Mouse (Mus musculus): ENCODE measurements around the gene Armc5. TPM values are rescaled to one million over a fixed set of nuclear protein-coding genes. Genes with fewer than 3 reads are reported as not detected.
A peak's percentile ranks its signal among the peaks of the same experiment; 100 is the strongest.

The Armc5 gene
- polyA plus RNA-seq, 1 experiment from 2014 or later: 5.7 TPM

DNA sequence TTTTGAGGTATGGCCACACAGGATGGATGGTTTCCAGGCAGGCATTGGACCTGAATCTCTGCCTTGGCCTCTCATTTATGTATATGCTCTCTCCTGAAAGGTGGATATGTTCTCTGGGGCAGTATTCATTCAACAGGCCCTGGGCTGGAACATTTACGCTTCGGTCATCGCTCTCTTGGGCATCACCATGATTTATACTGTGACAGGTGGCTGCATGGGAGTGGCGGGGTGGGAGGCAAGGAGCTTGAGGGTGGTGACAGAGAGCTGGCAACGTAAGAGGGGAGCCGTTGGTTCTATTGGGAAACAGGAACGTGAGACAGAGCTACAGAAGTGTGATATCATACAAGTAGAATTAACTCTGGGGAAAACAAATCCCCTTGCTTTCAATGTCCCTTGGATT, 30.7 kb downstream of the Armc5 start:
- DNase-seq (ENCODE audit: low spot score) (no peak), ATAC-seq (no peak)
- no peaks in the 10 kb centered on the region for H3K9me3 ChIP-seq (replicated peaks; ENCODE audit: control insufficient read depth, low read length)
- no peak overlapping the region for H3K4me3 ChIP-seq (ENCODE audit: low read depth, low read length)
- peaks cover 15% of the 10 kb centered on the region for H3K36me3 ChIP-seq (ENCODE audit: control insufficient read depth, insufficient read depth, low read length)
- no peak overlapping the region for H3K27ac ChIP-seq (ENCODE audit: low read depth, low read length)
- no peak overlapping the region for H3K4me2 ChIP-seq (ENCODE audit: low read length)
- H3K9ac ChIP-seq (ENCODE audit: low read length): no peak overlapping the region
- H3K27me3 ChIP-seq (replicated peaks; ENCODE audit: control insufficient read depth, insufficient read depth, low read length): no peaks in the 10 kb centered on the region
- WGBS: 87% methylated on average over 7 of the region's 7 CpGs
- H3K4me1 ChIP-seq (ENCODE audit: control insufficient read depth, insufficient read depth, low read length): no peaks in the 10 kb centered on the region

DNA sequence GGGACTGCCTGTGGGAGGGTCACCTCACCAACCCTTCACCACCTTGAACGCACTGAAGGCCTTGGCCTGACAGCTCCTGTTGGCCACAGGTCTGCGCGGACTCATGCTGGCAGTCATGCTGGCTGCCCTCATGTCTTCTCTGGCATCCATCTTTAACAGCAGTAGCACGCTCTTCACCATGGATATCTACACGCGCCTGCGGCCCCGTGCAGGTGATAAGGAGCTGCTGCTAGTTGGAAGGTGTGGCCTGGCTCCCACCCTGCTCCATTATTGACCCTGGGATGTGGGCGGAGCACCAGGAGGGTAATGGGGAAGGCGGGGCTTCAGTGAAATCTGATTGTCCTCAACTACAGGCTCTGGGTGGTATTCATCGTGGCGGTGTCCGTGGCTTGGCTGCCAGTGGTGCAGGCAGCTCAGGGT, 33.3 kb downstream of the Armc5 start:
- ATAC-seq (no peak), DNase-seq (ENCODE audit: low spot score) (no peak)
- H3K4me3 ChIP-seq (ENCODE audit: low read depth, low read length): no peak overlapping the region
- H3K9ac ChIP-seq (ENCODE audit: low read length): no peak overlapping the region
- WGBS: 64% methylated on average over 13 of the region's 13 CpGs
- H3K27ac ChIP-seq (ENCODE audit: low read depth, low read length): no peak overlapping the region
- H3K27me3 ChIP-seq (replicated peaks; ENCODE audit: control insufficient read depth, insufficient read depth, low read length): no peaks in the 10 kb centered on the region
- H3K36me3 ChIP-seq (ENCODE audit: control insufficient read depth, insufficient read depth, low read length): peaks cover 26% of the 10 kb centered on the region
- H3K9me3 ChIP-seq (replicated peaks; ENCODE audit: control insufficient read depth, low read length): no peaks in the 10 kb centered on the region
- no peak overlapping the region for H3K4me2 ChIP-seq (ENCODE audit: low read length)
- no peaks in the 10 kb centered on the region for H3K4me1 ChIP-seq (ENCODE audit: control insufficient read depth, insufficient read depth, low read length)

DNA sequence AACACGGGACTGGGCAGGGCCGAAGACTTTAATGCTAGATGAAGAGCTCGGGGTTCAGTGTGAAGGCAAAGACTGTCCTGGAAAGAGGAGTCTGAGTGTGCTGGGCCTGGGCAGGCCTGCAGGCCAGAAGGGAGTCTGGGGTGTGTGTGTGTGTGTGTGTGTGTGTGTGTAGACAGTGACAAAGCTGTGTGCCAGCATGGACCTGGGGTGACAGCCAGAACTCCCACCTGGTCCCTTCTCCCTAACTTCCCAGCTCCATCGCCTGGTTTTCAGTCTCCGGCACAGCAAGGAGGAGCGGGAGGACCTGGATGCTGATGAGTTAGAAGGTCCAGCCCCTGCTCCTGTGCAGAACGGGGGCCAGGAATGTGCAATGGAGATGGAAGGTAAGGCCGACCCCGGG, 34.4 kb downstream of the Armc5 start:
- no peak for ATAC-seq
- H3K4me2 ChIP-seq (ENCODE audit: low read length): no peak overlapping the region
- H3K27me3 ChIP-seq (replicated peaks; ENCODE audit: control insufficient read depth, insufficient read depth, low read length): no peaks in the 10 kb centered on the region
- H3K9me3 ChIP-seq (replicated peaks; ENCODE audit: control insufficient read depth, low read length): no peaks in the 10 kb centered on the region
- no peak overlapping the region for H3K27ac ChIP-seq (ENCODE audit: low read depth, low read length)
- WGBS: 92% methylated on average over 9 of the region's 9 CpGs
- H3K36me3 ChIP-seq (ENCODE audit: control insufficient read depth, insufficient read depth, low read length): peaks cover 36% of the 10 kb centered on the region
- no peak for DNase-seq (ENCODE audit: low spot score)
- no peak overlapping the region for H3K9ac ChIP-seq (ENCODE audit: low read length)
- H3K4me3 ChIP-seq (ENCODE audit: low read depth, low read length): no peak overlapping the region
- H3K4me1 ChIP-seq (ENCODE audit: control insufficient read depth, insufficient read depth, low read length): no peaks in the 10 kb centered on the region

DNA sequence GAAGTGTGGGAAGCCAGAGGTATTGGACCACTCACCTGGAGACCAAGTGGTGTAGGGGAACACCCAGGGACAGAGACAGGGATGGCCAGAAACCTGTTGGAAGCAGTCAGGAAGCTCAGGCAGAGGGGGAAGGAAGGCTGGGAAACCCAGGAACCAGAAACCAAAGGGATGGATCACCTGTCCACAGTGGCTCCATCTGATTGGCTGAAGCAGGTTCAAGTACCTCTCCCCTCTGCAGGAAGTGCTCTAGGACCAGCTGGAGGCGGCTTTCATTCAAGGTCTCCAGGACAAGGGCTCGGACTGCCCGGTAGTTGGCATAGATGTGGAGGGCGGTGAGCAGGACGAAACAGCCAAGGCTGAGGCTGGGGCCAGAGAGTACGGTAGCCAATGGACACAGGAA, 38.9 kb downstream of the Armc5 start:
- WGBS: 93% methylated on average over 6 of the region's 6 CpGs
- no peaks in the 10 kb centered on the region for H3K4me1 ChIP-seq (ENCODE audit: control insufficient read depth, insufficient read depth, low read length)
- H3K27ac ChIP-seq (ENCODE audit: low read depth, low read length): no peak overlapping the region
- ATAC-seq (no peak), DNase-seq (ENCODE audit: low spot score) (no peak)
- no peaks in the 10 kb centered on the region for H3K27me3 ChIP-seq (replicated peaks; ENCODE audit: control insufficient read depth, insufficient read depth, low read length)
- H3K36me3 ChIP-seq (ENCODE audit: control insufficient read depth, insufficient read depth, low read length): peaks cover 54% of the 10 kb centered on the region
- no peak overlapping the region for H3K4me3 ChIP-seq (ENCODE audit: low read depth, low read length)
- H3K9ac ChIP-seq (ENCODE audit: low read length): no peak overlapping the region
- no peak overlapping the region for H3K4me2 ChIP-seq (ENCODE audit: low read length)
- no peaks in the 10 kb centered on the region for H3K9me3 ChIP-seq (replicated peaks; ENCODE audit: control insufficient read depth, low read length)

DNA sequence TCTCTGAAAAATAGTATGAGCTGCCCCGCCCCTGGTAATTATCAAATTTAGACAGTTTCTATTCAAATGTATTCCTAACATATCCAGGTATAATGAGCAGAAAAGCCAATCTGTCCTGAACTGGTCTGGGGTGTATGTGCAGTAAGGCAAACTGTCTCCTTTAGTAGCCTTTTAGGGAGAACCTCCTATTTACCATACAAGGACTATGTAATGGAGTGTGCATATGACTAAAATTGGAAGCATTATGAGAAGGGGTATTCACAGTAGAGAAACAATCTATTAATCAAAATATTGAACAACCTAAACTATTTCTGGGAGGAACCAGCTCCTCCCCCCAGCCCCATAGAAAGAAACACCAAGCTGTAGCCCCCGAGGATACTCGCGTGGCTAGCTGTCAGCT, 42.6 kb downstream of the Armc5 start:
- H3K4me1 ChIP-seq (ENCODE audit: control insufficient read depth, insufficient read depth, low read length): no peaks in the 10 kb centered on the region
- H3K27ac ChIP-seq (ENCODE audit: low read depth, low read length): no peak overlapping the region
- H3K4me2 ChIP-seq (ENCODE audit: low read length): no peak overlapping the region
- no peak overlapping the region for H3K4me3 ChIP-seq (ENCODE audit: low read depth, low read length)
- ATAC-seq: no peak
- no peak overlapping the region for H3K9ac ChIP-seq (ENCODE audit: low read length)
- peaks cover 34% of the 10 kb centered on the region for H3K36me3 ChIP-seq (ENCODE audit: control insufficient read depth, insufficient read depth, low read length)
- no peaks in the 10 kb centered on the region for H3K27me3 ChIP-seq (replicated peaks; ENCODE audit: control insufficient read depth, insufficient read depth, low read length)
- DNase-seq (ENCODE audit: low spot score): no peak
- H3K9me3 ChIP-seq (replicated peaks; ENCODE audit: control insufficient read depth, low read length): no peaks in the 10 kb centered on the region
- WGBS: 95% methylated on average over 4 of the region's 4 CpGs

DNA sequence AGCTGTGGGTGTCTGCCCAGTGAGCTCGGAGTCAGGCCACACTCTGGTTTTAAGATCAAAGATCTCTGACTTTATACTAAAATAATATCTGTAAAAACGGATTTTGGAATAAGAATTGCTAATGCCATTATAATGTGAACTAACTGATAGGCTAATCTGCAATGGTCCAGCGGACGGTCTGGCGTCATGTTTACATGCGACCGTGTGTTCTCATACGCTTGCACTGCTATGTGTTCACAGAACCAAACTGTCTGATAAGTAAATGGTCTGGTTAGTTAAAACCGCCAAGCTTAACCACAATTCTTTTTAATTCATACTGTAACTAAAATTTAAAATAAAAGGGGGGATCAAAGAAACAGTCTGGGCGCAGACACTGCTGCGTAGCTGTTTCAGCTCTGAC, 44.6 kb downstream of the Armc5 start:
- Histone ChIP-seq H3K27ac (ENCODE audit: low read depth, low read length) (no peak overlapping the region), H3K4me3 (ENCODE audit: low read depth, low read length) (no peak overlapping the region), H3K4me2 (ENCODE audit: low read length) (no peak overlapping the region), H3K27me3 (replicated peaks; ENCODE audit: control insufficient read depth, insufficient read depth, low read length) (no peaks in the 10 kb centered on the region), H3K36me3 (ENCODE audit: control insufficient read depth, insufficient read depth, low read length) (peaks cover 19% of the 10 kb centered on the region; the same call in 1 of the 2 replicates), H3K9ac (ENCODE audit: low read length) (no peak overlapping the region), H3K4me1 (ENCODE audit: control insufficient read depth, insufficient read depth, low read length) (no peaks in the 10 kb centered on the region), H3K9me3 (replicated peaks; ENCODE audit: control insufficient read depth, low read length) (no peaks in the 10 kb centered on the region)
- DNase-seq (ENCODE audit: low spot score): no peak
- no peak for ATAC-seq
- 84% methylated on average over 11 of the region's 11 CpGs for WGBS

DNA sequence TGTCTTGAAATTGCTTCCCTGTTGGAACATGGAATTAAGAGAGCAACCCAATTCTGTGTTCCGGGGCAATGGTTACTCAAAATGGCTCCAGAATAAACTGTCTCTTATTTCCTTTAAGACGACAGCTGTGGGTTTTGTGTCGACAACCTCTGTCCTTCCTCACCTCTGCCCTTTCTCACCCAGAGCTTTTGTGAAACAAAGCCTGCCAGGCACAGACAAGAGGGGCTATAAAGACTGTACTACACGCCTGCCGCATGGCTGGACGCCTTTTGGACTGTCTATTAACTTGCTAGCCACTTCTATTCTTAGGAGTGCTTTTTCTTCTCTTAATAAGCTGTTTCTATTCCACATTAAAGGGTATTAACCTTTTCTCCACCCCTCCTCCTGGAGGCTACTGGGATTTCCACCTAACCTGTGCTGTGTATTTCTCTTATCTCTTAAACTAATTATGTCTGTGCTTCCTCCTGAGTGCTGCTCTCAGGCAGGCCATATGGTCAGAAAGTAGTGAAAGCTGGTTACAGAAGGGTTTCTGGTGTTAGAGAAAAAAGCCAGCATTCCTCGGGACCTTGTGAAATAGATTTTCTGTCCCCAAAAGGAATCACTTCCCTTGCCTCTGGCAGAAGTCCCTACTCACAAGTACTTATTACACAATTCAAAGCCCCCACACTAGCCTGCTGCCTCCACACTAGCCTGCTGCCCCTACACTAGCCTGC, 45.5 kb downstream of the Armc5 start:
- no peak overlapping the region for H3K4me3 ChIP-seq (ENCODE audit: low read depth, low read length)
- peaks cover 22% of the 10 kb centered on the region; the same call in 1 of the 2 replicates for H3K36me3 ChIP-seq (ENCODE audit: control insufficient read depth, insufficient read depth, low read length)
- H3K27me3 ChIP-seq (replicated peaks; ENCODE audit: control insufficient read depth, insufficient read depth, low read length): no peaks in the 10 kb centered on the region
- H3K4me2 ChIP-seq (ENCODE audit: low read length): no peak overlapping the region
- ATAC-seq: no peak
- H3K9ac ChIP-seq (ENCODE audit: low read length): no peak overlapping the region
- 6% methylated on average over 7 of the region's 7 CpGs for WGBS
- DNase-seq (ENCODE audit: low spot score): peak; percentile 8
- H3K9me3 ChIP-seq (replicated peaks; ENCODE audit: control insufficient read depth, low read length): no peaks in the 10 kb centered on the region
- no peak overlapping the region for H3K27ac ChIP-seq (ENCODE audit: low read depth, low read length)
- no peaks in the 10 kb centered on the region for H3K4me1 ChIP-seq (ENCODE audit: control insufficient read depth, insufficient read depth, low read length)

DNA sequence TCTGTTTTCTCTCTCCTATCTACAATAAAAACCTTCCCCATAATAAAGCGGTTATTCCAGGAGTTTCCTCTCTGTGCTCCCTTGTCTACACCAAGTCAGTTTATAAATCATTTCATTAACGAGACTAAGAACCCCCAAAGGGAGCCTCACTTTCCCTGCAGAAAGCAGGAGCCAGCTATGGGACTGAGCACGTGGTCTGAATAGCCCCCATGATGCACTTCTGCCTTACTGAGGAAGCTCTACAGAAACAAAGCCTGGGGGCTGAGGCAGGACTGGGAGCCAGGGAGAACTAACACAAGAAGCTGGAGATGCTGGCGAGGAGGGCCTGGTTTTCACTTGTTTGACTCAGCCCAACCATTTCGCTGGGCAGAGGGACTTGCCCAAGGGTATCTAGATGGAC, 46.9 kb downstream of the Armc5 start:
- DNase-seq (ENCODE audit: low spot score) (no peak), ATAC-seq (no peak)
- Histone ChIP-seq H3K4me2 (ENCODE audit: low read length) (no peak overlapping the region), H3K36me3 (ENCODE audit: control insufficient read depth, insufficient read depth, low read length) (peaks cover 28% of the 10 kb centered on the region; the same call in 1 of the 2 replicates), H3K9ac (ENCODE audit: low read length) (no peak overlapping the region), H3K27ac (ENCODE audit: low read depth, low read length) (no peak overlapping the region), H3K4me1 (ENCODE audit: control insufficient read depth, insufficient read depth, low read length) (no peaks in the 10 kb centered on the region), H3K4me3 (ENCODE audit: low read depth, low read length) (no peak overlapping the region), H3K27me3 (replicated peaks; ENCODE audit: control insufficient read depth, insufficient read depth, low read length) (no peaks in the 10 kb centered on the region), H3K9me3 (replicated peaks; ENCODE audit: control insufficient read depth, low read length) (no peaks in the 10 kb centered on the region)
- 44% methylated on average over 5 of the region's 5 CpGs for WGBS

DNA sequence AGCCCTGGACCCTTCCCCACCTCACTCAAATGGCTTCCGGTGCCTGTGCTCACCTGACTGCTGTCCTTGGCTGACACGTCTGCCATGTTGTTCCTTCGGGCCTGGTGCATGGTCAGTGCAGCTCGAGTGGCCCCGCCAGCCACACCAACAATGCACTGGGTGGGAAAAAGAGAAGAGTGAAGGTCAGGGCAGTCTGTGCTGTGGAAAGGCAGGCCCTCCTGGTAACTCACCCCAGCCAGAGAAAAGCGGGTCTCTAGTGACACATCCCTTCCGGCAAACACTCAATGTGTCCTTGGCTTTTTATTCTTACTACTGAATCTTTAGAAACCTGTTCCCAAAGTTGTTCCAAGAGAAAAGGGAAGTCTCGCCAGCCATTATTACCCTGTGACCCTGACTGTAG, 47.9 kb downstream of the Armc5 start:
- Histone ChIP-seq H3K9me3 (replicated peaks; ENCODE audit: control insufficient read depth, low read length) (no peaks in the 10 kb centered on the region), H3K4me2 (ENCODE audit: low read length) (no peak overlapping the region), H3K27me3 (replicated peaks; ENCODE audit: control insufficient read depth, insufficient read depth, low read length) (no peaks in the 10 kb centered on the region), H3K9ac (ENCODE audit: low read length) (no peak overlapping the region), H3K27ac (ENCODE audit: low read depth, low read length) (no peak overlapping the region), H3K36me3 (ENCODE audit: control insufficient read depth, insufficient read depth, low read length) (peaks cover 24% of the 10 kb centered on the region; the same call in 1 of the 2 replicates), H3K4me3 (ENCODE audit: low read depth, low read length) (no peak overlapping the region), H3K4me1 (ENCODE audit: control insufficient read depth, insufficient read depth, low read length) (no peaks in the 10 kb centered on the region)
- no peak for DNase-seq (ENCODE audit: low spot score)
- ATAC-seq: no peak
- WGBS: 92% methylated on average over 8 of the region's 8 CpGs

Data from forebrain, embryonic 14.5 days (tissue).